Mouse (Mus musculus) heart, embryonic 13.5 days (tissue): ENCODE data around the gene Kirrel3. TPM values are rescaled to one million over a fixed set of nuclear protein-coding genes. Genes with fewer than 3 reads are reported as not detected.

Source experiments
- ATAC-seq: fragments of 200-750 bp; cut with Nextera tagmentation; 2 replicates; pipeline ENCODE4 v1.8.0; 2017; ENCODE audit warnings: moderate TSS enrichment; ENCODE audit not compliant: insufficient number of reproducible peaks, low FRiP score, low TSS enrichment; ENCODE audit errors: extremely low read depth
- H3K27ac ChIP-seq: fragments of 300-500 bp; sonication (generic); replicated peaks from 2 replicates; pipeline ENCODE4 v1.5.1; 2015; ENCODE audit warnings: moderate library complexity, mild to moderate bottlenecking, inconsistent platforms
- H3K27me3 ChIP-seq: fragments of 300-500 bp; sonication (generic); replicated peaks from 2 replicates; pipeline ENCODE4 v1.6.1; 2015; ENCODE audit warnings: mild to moderate bottlenecking, inconsistent platforms
- H3K36me3 ChIP-seq: fragments of 300-500 bp; sonication (generic); 2 replicates; pipeline ENCODE4 v1.6.1; 2015; ENCODE audit warnings: mild to moderate bottlenecking, inconsistent platforms
- H3K4me1 ChIP-seq: fragments of 300-500 bp; sonication (generic); 2 replicates; pipeline ENCODE4 v1.6.1; 2015; ENCODE audit warnings: inconsistent platforms
- H3K4me2 ChIP-seq: fragments of 300-500 bp; sonication (generic); 2 replicates; pipeline ENCODE4 v1.6.1; 2015; ENCODE audit warnings: inconsistent platforms, mild to moderate bottlenecking, moderate library complexity
- H3K4me3 ChIP-seq: fragments of 300-500 bp; sonication (generic); 2 replicates; pipeline ENCODE4 v1.5.1; 2015; ENCODE audit warnings: moderate library complexity, mild to moderate bottlenecking, inconsistent platforms
- H3K9ac ChIP-seq: fragments of 300-500 bp; sonication (generic); 2 replicates; pipeline ENCODE4 v1.6.1; 2015; ENCODE audit warnings: inconsistent platforms, mild to moderate bottlenecking, moderate library complexity
- H3K9me3 ChIP-seq: fragments of 300-500 bp; sonication (generic); 2 replicates; pipeline ENCODE4 v1.6.1; 2016; ENCODE audit warnings: inconsistent platforms
- WGBS: fragments of 180-500 bp; shearing (Covaris S2); methylation state at CpG from one replicate; pipeline ENCODE4 v1.1.7; 2015; ENCODE audit warnings: mixed read lengths; 5-methylcytosine and 5-hydroxymethylcytosine counted together
- polyA plus RNA-seq: library from polyadenylated mRNA; unstranded; fragments of >200 nt; fragmentation: Nextera tagmentation; extraction: Ambion mirVana; gene quantifications from 2 replicates; pipeline ENCODE4 v1.2.1, GENCODE M21; 2015

Gene Kirrel3
- polyA plus RNA-seq, 1 experiment from 2014 or later, result 1.0 TPM

- Histone ChIP-seq H3K27me3 (no peaks in the 10 kb centered on the region), H3K36me3 (no peaks in the 10 kb centered on the region), H3K4me1 (peaks cover 15% of the 10 kb centered on the region), H3K9me3 (no peaks in the 10 kb centered on the region), H3K27ac (no peak overlapping the region), H3K4me3 (no peak overlapping the region), H3K9ac (no peak overlapping the region), H3K4me2 (no peak overlapping the region)
- WGBS, result 80% methylated on average over 5 of the region's 5 CpGs
- no peak for ATAC-seq
These were observed 236.5 kb downstream of the Kirrel3 start for GRCm38 (mm10) chr9:34722198-34722550.

DNA sequence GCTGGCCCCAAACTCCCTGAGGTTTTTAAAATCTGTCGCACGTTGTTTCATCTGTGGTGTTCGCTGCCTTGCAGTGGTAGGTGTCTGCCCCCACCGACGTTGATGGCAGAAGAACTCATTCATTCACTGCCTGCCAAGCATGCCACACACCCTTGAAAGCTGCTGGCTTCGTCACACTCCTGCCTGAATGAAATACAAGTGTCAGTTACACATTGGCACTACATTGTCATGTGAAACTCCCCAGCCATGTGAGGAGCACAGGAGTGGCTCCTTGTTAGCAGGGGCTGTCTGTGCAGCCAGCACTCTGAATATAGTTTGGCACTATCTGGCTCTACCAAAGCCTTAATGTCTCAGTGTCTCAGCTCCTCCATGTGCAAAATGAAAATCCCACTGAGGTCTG is 246.8 kb downstream of the Kirrel3 start:
- no peak overlapping the region for H3K27ac ChIP-seq
- ATAC-seq, result no peak
- H3K9ac ChIP-seq, result no peak overlapping the region
- H3K9me3 ChIP-seq, result no peaks in the 10 kb centered on the region
- H3K4me1 ChIP-seq, result 0 out of 2 replicates have a peak, but pooled peaks cover 3% of the 10 kb centered on the region
- no peaks in the 10 kb centered on the region for H3K36me3 ChIP-seq
- no peak overlapping the region for H3K4me2 ChIP-seq
- WGBS, result 56% methylated on average over 6 of the region's 6 CpGs
- no peaks in the 10 kb centered on the region for H3K27me3 ChIP-seq
- no peak overlapping the region for H3K4me3 ChIP-seq

DNA sequence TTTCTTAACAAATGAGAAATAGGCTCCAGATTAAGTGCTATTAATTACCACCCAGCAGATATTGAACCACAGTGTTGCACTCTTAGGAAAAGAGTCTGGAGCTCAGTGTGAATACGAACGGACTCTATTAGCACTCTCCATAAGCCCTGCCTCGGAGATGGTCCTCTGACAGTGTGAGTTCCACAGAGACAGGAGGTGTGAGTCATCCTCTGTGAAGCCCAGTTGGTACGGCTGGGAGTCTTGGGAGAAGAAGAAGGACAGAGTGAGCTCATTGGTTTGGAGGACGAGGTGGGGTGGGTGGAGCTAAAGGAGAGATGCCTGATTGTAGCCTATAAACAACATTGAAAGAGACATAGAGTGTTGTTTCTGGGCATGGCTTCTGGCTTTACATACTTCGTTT is 247.9 kb downstream of the Kirrel3 start:
- no peaks in the 10 kb centered on the region for H3K27me3 ChIP-seq
- H3K9ac ChIP-seq, result no peak overlapping the region
- no peak for ATAC-seq
- no peak overlapping the region for H3K27ac ChIP-seq
- WGBS, result 54% methylated on average over 6 of the region's 6 CpGs
- no peak overlapping the region for H3K4me3 ChIP-seq
- 0 out of 2 replicates have a peak, but pooled peaks cover 3% of the 10 kb centered on the region for H3K4me1 ChIP-seq
- H3K36me3 ChIP-seq, result no peaks in the 10 kb centered on the region
- H3K9me3 ChIP-seq, result no peaks in the 10 kb centered on the region
- no peak overlapping the region for H3K4me2 ChIP-seq

GRCm38 (mm10) chr9:34734991-34735390 is 249.3 kb downstream of the Kirrel3 start:
- Histone ChIP-seq H3K4me1 (0 out of 2 replicates have a peak, but pooled peaks cover 3% of the 10 kb centered on the region), H3K27ac (no peak overlapping the region), H3K4me2 (no peak overlapping the region), H3K9ac (no peak overlapping the region), H3K9me3 (no peaks in the 10 kb centered on the region), H3K4me3 (no peak overlapping the region), H3K36me3 (no peaks in the 10 kb centered on the region), H3K27me3 (no peaks in the 10 kb centered on the region)
- 67% methylated on average over 4 of the region's 4 CpGs for WGBS
- no peak for ATAC-seq

- 51% methylated on average over 5 of the region's 5 CpGs for WGBS
- H3K27ac ChIP-seq, result no peak overlapping the region
- ATAC-seq, result no peak
These were observed 253.7 kb downstream of the Kirrel3 start for GRCm38 (mm10) chr9:34739431-34739830.

GRCm38 (mm10) chr9:34740814-34741213 is 255.1 kb downstream of the Kirrel3 start:
- no peak overlapping the region for H3K9ac ChIP-seq
- no peak overlapping the region for H3K27ac ChIP-seq
- ATAC-seq, result no peak
- peaks cover 8% of the 10 kb centered on the region; the same call in 1 of the 2 replicates for H3K27me3 ChIP-seq
- H3K9me3 ChIP-seq, result no peaks in the 10 kb centered on the region
- H3K4me3 ChIP-seq, result no peak overlapping the region
- no peaks in the 10 kb centered on the region for H3K36me3 ChIP-seq
- H3K4me2 ChIP-seq, result no peak overlapping the region
- no peaks in the 10 kb centered on the region for H3K4me1 ChIP-seq
- WGBS, result 82% methylated on average over 3 of the region's 3 CpGs

More at GRCm38 (mm10) chr9:34739431-34739830, 253.7 kb downstream of the Kirrel3 start:
- H3K4me3 ChIP-seq, result no peak overlapping the region
- no peaks in the 10 kb centered on the region for H3K4me1 ChIP-seq
- H3K36me3 ChIP-seq, result no peaks in the 10 kb centered on the region
- H3K4me2 ChIP-seq, result no peak overlapping the region
- H3K9me3 ChIP-seq, result no peaks in the 10 kb centered on the region
- H3K9ac ChIP-seq, result no peak overlapping the region
- H3K27me3 ChIP-seq, result peaks cover 8% of the 10 kb centered on the region; the same call in 1 of the 2 replicates

GRCm38 (mm10) chr9:34748003-34748402 is 262.3 kb downstream of the Kirrel3 start:
- H3K4me3 ChIP-seq, result no peak overlapping the region
- H3K9me3 ChIP-seq, result no peaks in the 10 kb centered on the region
- no peak for ATAC-seq

GRCm38 (mm10) chr9:34749161-34749560 is 263.5 kb downstream of the Kirrel3 start:
- peaks cover 5% of the 10 kb centered on the region; the same call in 1 of the 2 replicates for H3K27me3 ChIP-seq
- H3K4me3 ChIP-seq, result no peak overlapping the region
- H3K4me2 ChIP-seq, result no peak overlapping the region
- H3K9me3 ChIP-seq, result no peaks in the 10 kb centered on the region
- H3K4me1 ChIP-seq, result peaks cover 31% of the 10 kb centered on the region
- H3K27ac ChIP-seq, result peak overlapping the region; percentile 32; the same call in 1 of the 2 replicates
- H3K9ac ChIP-seq, result no peak overlapping the region
- no peaks in the 10 kb centered on the region for H3K36me3 ChIP-seq
- ATAC-seq, result no peak
- WGBS, result 52% methylated on average over 7 of the region's 7 CpGs

More at GRCm38 (mm10) chr9:34748003-34748402, 262.3 kb downstream of the Kirrel3 start:
- 22% methylated on average over 2 of the region's 2 CpGs for WGBS
- Histone ChIP-seq H3K27ac (no peak overlapping the region), H3K36me3 (no peaks in the 10 kb centered on the region), H3K4me2 (no peak overlapping the region), H3K9ac (no peak overlapping the region), H3K27me3 (peaks cover 8% of the 10 kb centered on the region; the same call in 1 of the 2 replicates), H3K4me1 (peaks cover 31% of the 10 kb centered on the region)

DNA sequence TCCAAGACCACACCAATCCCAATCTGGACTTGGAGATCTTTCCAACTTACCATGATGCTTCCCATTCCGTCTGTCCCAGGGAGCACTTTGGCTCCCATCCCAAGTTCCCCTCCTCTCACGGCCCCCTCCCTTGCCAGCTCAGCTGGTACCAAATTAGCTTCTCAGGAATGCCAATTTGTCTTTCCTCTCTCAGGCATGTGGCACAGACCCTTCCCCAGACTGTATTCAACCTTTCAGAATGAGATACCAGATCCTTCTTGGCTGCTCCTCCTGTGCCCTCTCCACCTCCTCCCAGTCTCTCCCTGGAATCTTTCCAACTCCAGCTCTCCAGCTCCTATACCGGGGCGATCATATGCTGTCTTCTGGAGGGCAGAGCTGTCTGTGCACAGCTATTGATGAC is 264.2 kb downstream of the Kirrel3 start:
- no peaks in the 10 kb centered on the region for H3K36me3 ChIP-seq
- ATAC-seq, result no peak
- H3K4me3 ChIP-seq, result no peak overlapping the region
- H3K27me3 ChIP-seq, result 0 out of 2 replicates have a peak, but pooled peaks cover 5% of the 10 kb centered on the region
- H3K4me2 ChIP-seq, result no peak overlapping the region
- peaks cover 31% of the 10 kb centered on the region for H3K4me1 ChIP-seq
- no peak overlapping the region for H3K9ac ChIP-seq
- 34% methylated on average over 4 of the region's 4 CpGs for WGBS
- no peak overlapping the region for H3K27ac ChIP-seq
- H3K9me3 ChIP-seq, result no peaks in the 10 kb centered on the region

DNA sequence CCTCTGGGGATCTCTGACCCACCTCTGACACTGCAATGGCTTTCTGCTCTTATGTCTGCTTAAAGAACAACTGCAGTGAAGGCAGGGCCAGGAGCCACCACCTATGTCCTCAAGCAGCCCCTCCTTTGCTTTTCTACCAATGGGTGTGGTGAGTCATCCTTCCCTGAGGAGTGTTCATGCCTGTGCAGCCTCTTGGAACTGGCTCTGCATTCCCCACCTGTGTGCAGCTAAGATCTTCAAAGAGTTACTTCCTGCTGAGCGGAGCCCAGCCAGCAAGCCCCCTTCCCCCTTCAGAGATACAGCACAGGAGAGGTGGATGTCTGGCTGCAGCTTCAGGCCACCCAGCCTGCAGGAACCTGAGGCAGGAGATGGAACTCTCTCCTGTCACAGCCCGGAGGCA is 265.2 kb downstream of the Kirrel3 start:
- H3K27me3 ChIP-seq, result 0 out of 2 replicates have a peak, but pooled peaks cover 5% of the 10 kb centered on the region
- 42% methylated on average over 2 of the region's 2 CpGs for WGBS
- H3K4me2 ChIP-seq, result no peak overlapping the region
- peaks cover 31% of the 10 kb centered on the region for H3K4me1 ChIP-seq
- H3K36me3 ChIP-seq, result no peaks in the 10 kb centered on the region
- no peaks in the 10 kb centered on the region for H3K9me3 ChIP-seq
- H3K9ac ChIP-seq, result no peak overlapping the region
- no peak for ATAC-seq
- H3K27ac ChIP-seq, result no peak overlapping the region
- H3K4me3 ChIP-seq, result no peak overlapping the region

DNA sequence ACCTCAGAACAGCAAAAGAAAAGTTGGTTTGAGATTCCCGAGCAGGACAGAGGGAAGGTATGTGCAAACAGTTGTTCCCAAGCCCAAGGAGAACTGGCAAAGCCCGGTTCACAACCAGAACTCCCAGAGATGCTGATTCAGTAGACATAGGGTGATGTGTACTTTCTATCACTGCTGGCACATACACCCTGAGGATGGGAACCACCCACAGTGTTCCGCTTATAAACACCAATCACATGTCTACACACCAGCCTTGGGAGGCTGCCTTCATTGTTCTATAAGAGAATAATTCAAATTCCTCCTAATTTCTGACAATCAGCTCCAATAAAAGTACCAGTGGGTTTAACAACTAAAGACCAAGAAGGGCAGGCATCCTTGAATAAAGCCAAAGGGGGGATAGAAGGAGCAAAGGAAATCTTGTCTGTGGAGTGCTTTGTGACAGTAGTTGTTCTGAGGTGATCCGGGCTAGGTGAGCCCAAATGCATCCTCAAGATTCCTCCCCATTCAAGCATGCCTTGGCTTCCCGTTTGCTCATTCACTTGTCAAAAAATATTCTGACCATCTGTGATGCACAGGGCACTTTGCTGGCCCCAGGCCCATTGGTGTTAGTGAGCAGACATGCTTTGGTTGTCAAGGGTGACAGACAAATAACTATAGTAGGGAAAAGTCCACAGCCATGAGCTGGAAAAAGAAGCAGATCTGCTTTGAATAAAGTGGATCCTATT is 266.5 kb downstream of the Kirrel3 start:
- H3K4me3 ChIP-seq, result no peak overlapping the region
- H3K4me2 ChIP-seq, result no peak overlapping the region
- H3K27me3 ChIP-seq, result 0 out of 2 replicates have a peak, but pooled peaks cover 5% of the 10 kb centered on the region
- 72% methylated on average over 5 of the region's 5 CpGs for WGBS
- peaks cover 31% of the 10 kb centered on the region for H3K4me1 ChIP-seq
- no peaks in the 10 kb centered on the region for H3K9me3 ChIP-seq
- no peak overlapping the region for H3K27ac ChIP-seq
- no peak overlapping the region for H3K9ac ChIP-seq
- H3K36me3 ChIP-seq, result no peaks in the 10 kb centered on the region
- no peak for ATAC-seq

DNA sequence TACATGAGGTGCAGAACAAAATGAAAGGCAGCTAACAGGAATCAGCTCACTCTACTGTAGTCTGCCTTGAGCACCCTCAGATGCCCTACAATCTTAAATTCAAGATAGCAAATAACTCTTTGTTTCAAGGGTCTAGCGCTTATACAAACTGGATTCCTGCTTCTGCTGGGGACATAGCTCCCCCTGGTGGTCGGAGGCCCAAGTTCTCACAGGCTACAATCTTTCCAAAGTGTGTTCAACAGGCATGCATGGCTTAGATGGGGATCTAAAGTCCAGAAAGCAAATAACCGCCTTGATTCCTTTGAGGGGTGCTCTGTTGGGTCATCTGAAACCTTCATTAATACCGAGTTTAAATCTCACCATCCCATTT is 267.1 kb downstream of the Kirrel3 start:
- H3K27ac ChIP-seq, result no peak overlapping the region
- no peak overlapping the region for H3K4me3 ChIP-seq
- WGBS, result 15% methylated on average over 4 of the region's 4 CpGs
- H3K9me3 ChIP-seq, result no peaks in the 10 kb centered on the region
- H3K4me1 ChIP-seq, result peaks cover 30% of the 10 kb centered on the region
- ATAC-seq, result no peak
- H3K9ac ChIP-seq, result no peak overlapping the region
- H3K27me3 ChIP-seq, result 0 out of 2 replicates have a peak, but pooled peaks cover 5% of the 10 kb centered on the region
- no peak overlapping the region for H3K4me2 ChIP-seq
- no peaks in the 10 kb centered on the region for H3K36me3 ChIP-seq
